9 mouse cellular contexts compared by ENCODE assay signal in genomic region chr2:52619406-52619974, GRCm38 (mm10). TPM values are rescaled to one million over a fixed set of nuclear protein-coding genes. Genes with fewer than 3 reads are reported as not detected.
DNase-seq lines count a peak whose midpoint lies in the region; ATAC-seq and TF ChIP-seq lines count a peak whose summit lies in the region.
"Had no signal": no experiment of that assay in that cellular context is flagged by ENCODE, and none has a peak within 500 bp of the region (broad histone marks: within the 10 kb centered on the region; RNA-seq: fewer than 3 reads in every experiment).

No protein-coding gene starts in this region.

- H3K4me3 ChIP-seq in forebrain, embryonic 11.5 days (ENCODE audit: low read depth, low read length) = no peak overlapping the region
- no peak overlapping the region for H3K4me3 ChIP-seq in forebrain, embryonic 14.5 days (ENCODE audit: low read depth, low read length)
- no peak overlapping the region for H3K4me3 ChIP-seq in lung, postnatal 0 days (ENCODE audit: low read depth, low read length)
- H3K4me3 ChIP-seq in limb, embryonic 15.5 days = peak overlapping the region; percentile 19
- peak overlapping the region; percentile 21 for H3K4me3 ChIP-seq in stomach, postnatal 0 days (ENCODE audit: low read depth, low read length)

- H3K27ac ChIP-seq in forebrain, embryonic 11.5 days (ENCODE audit: low read depth, low read length) = no peak overlapping the region
- no peak overlapping the region for H3K27ac ChIP-seq in forebrain, embryonic 14.5 days (ENCODE audit: low read depth, low read length)
- no peak overlapping the region for H3K27ac ChIP-seq in lung, postnatal 0 days (ENCODE audit: low read length)
- H3K27ac ChIP-seq in limb, embryonic 15.5 days = no peak overlapping the region
- no peak overlapping the region for H3K27ac ChIP-seq in stomach, postnatal 0 days (replicated peaks)
- H3K27ac ChIP-seq: macrophage had no signal

- peak; percentile 48 for DNase-seq in forebrain, embryonic 11.5 days (ENCODE audit: low spot score)
- no peak for DNase-seq in forebrain, embryonic 14.5 days (ENCODE audit: low spot score)
- DNase-seq in lung, postnatal 0 days (ENCODE audit: low spot score) = no peak
- DNase-seq in lung, postnatal 25 days (ENCODE audit: low spot score) = no peak
- DNase-seq in stomach, postnatal 0 days (ENCODE audit: low spot score) = no peak
- no peak for DNase-seq in adipocyte (ENCODE audit: low spot score)
- DNase-seq in thymus, postnatal 36 days = no peak

- TF ChIP-seq EP300 in lung, postnatal 0 days (IDR thresholded peaks at IDR 0.05) = no peak
- TF ChIP-seq EP300 in stomach, postnatal 0 days (optimal IDR thresholded peaks at IDR 0.05) = no peak

- H3K9me3 ChIP-seq in forebrain, embryonic 11.5 days (ENCODE audit: control insufficient read depth, low read length) = no peaks in the 10 kb centered on the region
- H3K9me3 ChIP-seq in forebrain, embryonic 14.5 days (replicated peaks; ENCODE audit: control insufficient read depth, low read length) = no peaks in the 10 kb centered on the region
- no peaks in the 10 kb centered on the region for H3K9me3 ChIP-seq in lung, postnatal 0 days (ENCODE audit: low read length)
- no peaks in the 10 kb centered on the region for H3K9me3 ChIP-seq in limb, embryonic 15.5 days
- no peaks in the 10 kb centered on the region for H3K9me3 ChIP-seq in stomach, postnatal 0 days (ENCODE audit: control insufficient read depth, low read length)

- ATAC-seq in forebrain, embryonic 11.5 days (replicated peaks; ENCODE audit: low FRiP score) = no peak
- ATAC-seq in forebrain, embryonic 14.5 days = no peak
- ATAC-seq in lung, postnatal 0 days = no peak
- no peak for ATAC-seq in limb, embryonic 15.5 days (ENCODE audit: insufficient number of reproducible peaks, low FRiP score, low TSS enrichment, low read depth)
- no peak for ATAC-seq in stomach, postnatal 0 days (ENCODE audit: low FRiP score, low TSS enrichment)

- no peak for TF ChIP-seq CTCF in lung, postnatal 0 days (IDR thresholded peaks at IDR 0.05)
- TF ChIP-seq CTCF in stomach, postnatal 0 days (IDR thresholded peaks at IDR 0.05; ENCODE audit: low read depth) = no peak

- WGBS in forebrain, embryonic 11.5 days = 77% methylated on average over 17 of the region's 17 CpGs
- 81% methylated on average over 17 of the region's 17 CpGs for WGBS in forebrain, embryonic 14.5 days
- 25% methylated on average over 17 of the region's 17 CpGs for WGBS in lung, postnatal 0 days
- 58% methylated on average over 17 of the region's 17 CpGs for WGBS in limb, embryonic 15.5 days
- 41% methylated on average over 17 of the region's 17 CpGs for WGBS in stomach, postnatal 0 days

- H3K9ac ChIP-seq in forebrain, embryonic 11.5 days (ENCODE audit: low read length) = no peak overlapping the region
- H3K9ac ChIP-seq in forebrain, embryonic 14.5 days (ENCODE audit: low read length) = no peak overlapping the region
- H3K9ac ChIP-seq in lung, postnatal 0 days (replicated peaks; ENCODE audit: low read depth) = no peak overlapping the region
- no peak overlapping the region for H3K9ac ChIP-seq in limb, embryonic 15.5 days
- H3K9ac ChIP-seq in stomach, postnatal 0 days (ENCODE audit: low read length) = 0 out of 2 replicates have a peak overlapping the region, but pooled peaks have one; percentile 35

- no peaks in the 10 kb centered on the region; the same call in 1 of the 2 replicates for H3K4me1 ChIP-seq in forebrain, embryonic 11.5 days (replicated peaks; ENCODE audit: control insufficient read depth, insufficient read depth, low read length)
- peaks cover 9% of the 10 kb centered on the region for H3K4me1 ChIP-seq in forebrain, embryonic 14.5 days (ENCODE audit: control insufficient read depth, insufficient read depth, low read length)
- H3K4me1 ChIP-seq in lung, postnatal 0 days (ENCODE audit: insufficient read depth, low read depth, low read length) = no peaks in the 10 kb centered on the region
- H3K4me1 ChIP-seq in limb, embryonic 15.5 days = peaks cover 9% of the 10 kb centered on the region
- no peaks in the 10 kb centered on the region; the same call in 1 of the 2 replicates for H3K4me1 ChIP-seq in stomach, postnatal 0 days (replicated peaks; ENCODE audit: control insufficient read depth, insufficient read depth)

- H3K4me2 ChIP-seq in forebrain, embryonic 11.5 days (ENCODE audit: low read depth, low read length, severe bottlenecking) = no peak overlapping the region
- no peak overlapping the region for H3K4me2 ChIP-seq in forebrain, embryonic 14.5 days (ENCODE audit: low read length)
- peak overlapping the region; percentile 32 for H3K4me2 ChIP-seq in lung, postnatal 0 days (replicated peaks; ENCODE audit: low read depth, low read length)
- H3K4me2 ChIP-seq in limb, embryonic 15.5 days = peak overlapping the region; percentile 29
- H3K4me2 ChIP-seq in stomach, postnatal 0 days (replicated peaks; ENCODE audit: low read depth) = peak overlapping the region; percentile 50

- no peaks in the 10 kb centered on the region for H3K36me3 ChIP-seq in forebrain, embryonic 11.5 days (ENCODE audit: control insufficient read depth, insufficient read depth, low read length)
- no peaks in the 10 kb centered on the region for H3K36me3 ChIP-seq in forebrain, embryonic 14.5 days (ENCODE audit: control insufficient read depth, insufficient read depth, low read length)
- no peaks in the 10 kb centered on the region for H3K36me3 ChIP-seq in lung, postnatal 0 days (ENCODE audit: insufficient read depth, low read length)
- H3K36me3 ChIP-seq in limb, embryonic 15.5 days = no peaks in the 10 kb centered on the region
- H3K36me3 ChIP-seq in stomach, postnatal 0 days (ENCODE audit: control insufficient read depth, insufficient read depth, low read length) = no peaks in the 10 kb centered on the region

- no peaks in the 10 kb centered on the region for H3K27me3 ChIP-seq in forebrain, embryonic 11.5 days (ENCODE audit: control insufficient read depth, insufficient read depth, low read length)
- H3K27me3 ChIP-seq in forebrain, embryonic 14.5 days (replicated peaks; ENCODE audit: control insufficient read depth, insufficient read depth, low read length) = no peaks in the 10 kb centered on the region
- H3K27me3 ChIP-seq in lung, postnatal 0 days (replicated peaks; ENCODE audit: insufficient read depth, low read length) = no peaks in the 10 kb centered on the region
- no peaks in the 10 kb centered on the region for H3K27me3 ChIP-seq in limb, embryonic 15.5 days
- no peaks in the 10 kb centered on the region for H3K27me3 ChIP-seq in stomach, postnatal 0 days (ENCODE audit: control insufficient read depth, insufficient read depth, low read length)

RNA-seq across cellular contexts. Expression of gene Cacnb4, which starts 57.1 kb away (rescaled TPM):
- 2.6 and 3.5 TPM in 2 replicates for polyA plus RNA-seq in forebrain, embryonic 11.5 days (2014; fragmentation: Nextera tagmentation; extraction: Ambion mirVana)
- 10.6 and 13.5 TPM in 2 replicates for polyA plus RNA-seq in forebrain, embryonic 14.5 days (2014; fragmentation: Nextera tagmentation; extraction: Ambion mirVana)
- 1.5 and 1.7 TPM in 2 replicates for polyA plus RNA-seq in lung, postnatal 0 days (2015; fragmentation: Nextera tagmentation; extraction: Ambion mirVana)
- polyA plus RNA-seq in limb, embryonic 15.5 days (2015; fragmentation: Nextera tagmentation; extraction: Ambion mirVana) = 0.63 and 1.6 TPM in 2 replicates
- polyA plus RNA-seq in stomach, postnatal 0 days (2015; fragmentation: Nextera tagmentation; extraction: Ambion mirVana) = 0.64 and 0.93 TPM in 2 replicates

Comparison
In these comparisons a context has a peak if more than half of its experiments do, and no peak if none do; other contexts are left out.
1. H3K4me2 ChIP-seq: peak in lung, postnatal 0 days (single experiment), limb, embryonic 15.5 days (single experiment) and stomach, postnatal 0 days (single experiment); none in forebrain, embryonic 11.5 days (single experiment) and forebrain, embryonic 14.5 days (single experiment).
2. H3K4me3 ChIP-seq: peak in limb, embryonic 15.5 days (single experiment) and stomach, postnatal 0 days (single experiment); none in forebrain, embryonic 11.5 days (single experiment), forebrain, embryonic 14.5 days (single experiment) and lung, postnatal 0 days (single experiment).